Mouse (Mus musculus): Measurements from ENCODE around the gene Prtn3.

The Prtn3 gene

GRCm38 (mm10) chr10:79908167-79909091 is 34.2 kb downstream of the Prtn3 start, which contains the start of gene Med16:
Gene Med16, minus strand, starts transcription at chr10:79908923.
- peak; percentile 95 to 97 for DNase-seq (ENCODE audit: low spot score in 2 of 2)

GRCm38 (mm10) chr10:79909092-79909922 is 35.0 kb downstream of the Prtn3 start:
- no peak for DNase-seq (ENCODE audit: low spot score in 2 of 2)

- DNase-seq (ENCODE audit: low spot score in 2 of 2): no peak
These were observed 36.3 kb downstream of the Prtn3 start, which contains the start of gene Gm26602 for GRCm38 (mm10) chr10:79910556-79910955. Gene Gm26602, plus strand, starts transcription at chr10:79910856.

GRCm38 (mm10) chr10:79912412-79912811 is 38.1 kb downstream of the Prtn3 start:
- DNase-seq (ENCODE audit: low spot score in 2 of 2): no peak

- no peak for DNase-seq (ENCODE audit: low spot score in 2 of 2)
These were observed 40.1 kb downstream of the Prtn3 start for GRCm38 (mm10) chr10:79914131-79914947.

GRCm38 (mm10) chr10:79914948-79915596 is 40.8 kb downstream of the Prtn3 start:
- no peak for DNase-seq (ENCODE audit: low spot score in 2 of 2)

GRCm38 (mm10) chr10:79916081-79916480 is 41.8 kb downstream of the Prtn3 start:
- peak in 1 of 2 experiments; percentile 58 for DNase-seq (ENCODE audit: low spot score in 2 of 2)

GRCm38 (mm10) chr10:79916808-79917531 is 42.7 kb downstream of the Prtn3 start, which contains the start of gene Kiss1r:
Gene Kiss1r, plus strand, starts transcription at chr10:79916971.
- DNase-seq (ENCODE audit: low spot score in 2 of 2): peak; percentile 88 to 90

- DNase-seq (ENCODE audit: low spot score in 2 of 2): no peak
These were observed 43.3 kb downstream of the Prtn3 start for GRCm38 (mm10) chr10:79917532-79918100.

GRCm38 (mm10) chr10:79918231-79919078 is 44.2 kb downstream of the Prtn3 start:
- no peak for DNase-seq (ENCODE audit: low spot score in 2 of 2)

- DNase-seq (ENCODE audit: low spot score in 2 of 2): no peak
These were observed 45.1 kb downstream of the Prtn3 start for GRCm38 (mm10) chr10:79919251-79919849.

GRCm38 (mm10) chr10:79920056-79920890 is 46.0 kb downstream of the Prtn3 start:
- DNase-seq (ENCODE audit: low spot score in 2 of 2): no peak

- DNase-seq (ENCODE audit: low spot score in 2 of 2): no peak
These were observed 46.8 kb downstream of the Prtn3 start, which contains the start of gene R3hdm4 for GRCm38 (mm10) chr10:79920958-79921535. Gene R3hdm4, minus strand, starts transcription at chr10:79921208.

GRCm38 (mm10) chr10:79921572-79921971 is 47.3 kb downstream of the Prtn3 start:
- no peak for DNase-seq (ENCODE audit: low spot score in 2 of 2)

GRCm38 (mm10) chr10:79924998-79925784 is 50.9 kb downstream of the Prtn3 start:
- peak; percentile 91 to 94 for DNase-seq (ENCODE audit: low spot score in 2 of 2)

- DNase-seq (ENCODE audit: low spot score in 2 of 2): peak in 1 of 2 experiments; percentile 36
These were observed 51.7 kb downstream of the Prtn3 start for GRCm38 (mm10) chr10:79925785-79926490.

All from right cerebral cortex, postnatal 10 days (tissue).